Mouse (Mus musculus) intestine, postnatal 0 days (tissue): ENCODE results near the gene Zmat3. TPM values are rescaled to one million over a fixed set of nuclear protein-coding genes. Genes with fewer than 3 reads are reported as not detected.
A peak's percentile ranks its signal among the peaks of the same experiment; 100 is the strongest.

ENCODE experiments used
- ATAC-seq: fragments of 200-750 bp; cut with Nextera tagmentation; 2 replicates; pipeline ENCODE4 v1.8.0; 2017; ENCODE audit warnings: mild to moderate bottlenecking, moderate TSS enrichment, moderate library complexity
- H3K27ac ChIP-seq: fragments of 300-500 bp; sonication (generic); 2 replicates; pipeline ENCODE4 v1.5.1; 2014; ENCODE audit warnings: mild to moderate bottlenecking, low read depth, low read length, moderate library complexity
- H3K27me3 ChIP-seq: fragments of 300-500 bp; sonication (generic); replicated peaks from 2 replicates; pipeline ENCODE4 v1.6.1; 2014; ENCODE audit warnings: low read length, mixed read lengths; ENCODE audit not compliant: control insufficient read depth, insufficient read depth
- H3K36me3 ChIP-seq: fragments of 300-500 bp; sonication (generic); 2 replicates; pipeline ENCODE4 v1.6.1; 2014; ENCODE audit warnings: mild to moderate bottlenecking, moderate library complexity; ENCODE audit not compliant: control insufficient read depth, insufficient read depth
- H3K4me1 ChIP-seq: fragments of 300-500 bp; sonication (generic); replicated peaks from 2 replicates; pipeline ENCODE4 v1.6.1; 2014; ENCODE audit warnings: antibody characterized with exemption, low read length, mixed read lengths; ENCODE audit not compliant: control insufficient read depth, insufficient read depth
- H3K4me2 ChIP-seq: fragments of 300-500 bp; sonication (generic); replicated peaks from 2 replicates; pipeline ENCODE4 v1.6.1; 2014; ENCODE audit warnings: low read depth, mild to moderate bottlenecking, moderate library complexity
- H3K4me3 ChIP-seq: fragments of 300-500 bp; sonication (generic); 2 replicates; pipeline ENCODE4 v1.5.1; 2014; ENCODE audit warnings: low read depth, low read length
- H3K9ac ChIP-seq: fragments of 300-500 bp; sonication (generic); 2 replicates; pipeline ENCODE4 v1.6.1; 2014; ENCODE audit warnings: mild to moderate bottlenecking, low read depth, low read length
- H3K9me3 ChIP-seq: fragments of 300-500 bp; sonication (generic); 2 replicates; pipeline ENCODE4 v1.6.1; 2016; ENCODE audit warnings: mixed run types; ENCODE audit not compliant: control insufficient read depth
- CTCF ChIP-seq: sonication (generic); IDR thresholded peaks from 2 replicates; pipeline ENCODE4 v1.5.1; 2016; ENCODE audit warnings: low read depth, mild to moderate bottlenecking, control low read depth, antibody characterized with exemption, moderate library complexity
- WGBS: fragments of 180-500 bp; shearing (Covaris S2); extraction: QIAGEN DNeasy Blood & Tissue Kit; methylation state at CpG from one replicate; pipeline ENCODE4 v1.1.7; 2014; 5-methylcytosine and 5-hydroxymethylcytosine counted together
- polyA plus RNA-seq: library from polyadenylated mRNA; unstranded; fragments of >200 nt; fragmentation: Nextera tagmentation; extraction: Ambion mirVana; gene quantifications from 2 replicates; pipeline ENCODE4 v1.2.1, GENCODE M21; 2015

The Zmat3 gene
- polyA plus RNA-seq, 1 experiment from 2014 or later: 2.8 TPM

- peak within 1 kb of the TSS; percentile 99 for H3K27ac ChIP-seq
- H3K4me3 ChIP-seq: peak within 1 kb of the TSS; percentile 84
- no peaks in the 10 kb centered on the region for H3K27me3 ChIP-seq
- H3K9me3 ChIP-seq: no peaks in the 10 kb centered on the region
- under 1% methylated on average over 42 of the region's 65 CpGs for WGBS
- peak within 1 kb of the TSS; percentile 77 for H3K4me2 ChIP-seq
- peak within 1 kb of the TSS; percentile 97 for H3K9ac ChIP-seq
- ATAC-seq: peak; percentile 54
- H3K4me1 ChIP-seq: peaks cover 11% of the 10 kb centered on the region
- TF ChIP-seq CTCF: no peak
- H3K36me3 ChIP-seq: no peaks in the 10 kb centered on the region
Measured at GRCm38 (mm10) chr3:32397461-32398174, 31.8 kb upstream of the Zmat3 start, which contains the start of gene Pik3ca. Gene Pik3ca, plus strand, starts transcription at chr3:32397671.

GRCm38 (mm10) chr3:32396794-32397460 lies 31.1 kb upstream of the Zmat3 start:
- Histone ChIP-seq H3K36me3 (no peaks in the 10 kb centered on the region), H3K4me1 (peaks cover 11% of the 10 kb centered on the region), H3K4me3 (peak overlapping the region; percentile 84), H3K9me3 (no peaks in the 10 kb centered on the region), H3K27me3 (no peaks in the 10 kb centered on the region), H3K4me2 (peak overlapping the region; percentile 77), H3K27ac (peak overlapping the region; percentile 99), H3K9ac (peak overlapping the region; percentile 97)
- peak; percentile 98 for ATAC-seq
- peak; percentile 41 for TF ChIP-seq CTCF
- under 1% methylated on average over 38 of the region's 77 CpGs for WGBS

- H3K4me3 ChIP-seq: peak overlapping the region; percentile 84
- peaks cover 11% of the 10 kb centered on the region for H3K4me1 ChIP-seq
- WGBS: 12% methylated on average over 23 of the region's 24 CpGs
- peak; percentile 43 for TF ChIP-seq CTCF
- H3K4me2 ChIP-seq: peak overlapping the region; percentile 77
- no peaks in the 10 kb centered on the region for H3K36me3 ChIP-seq
- no peaks in the 10 kb centered on the region for H3K27me3 ChIP-seq
- H3K9me3 ChIP-seq: no peaks in the 10 kb centered on the region
- no peak for ATAC-seq
- H3K9ac ChIP-seq: peak overlapping the region; percentile 97
- H3K27ac ChIP-seq: peak overlapping the region; percentile 99
Measured at GRCm38 (mm10) chr3:32395771-32396551, 30.1 kb upstream of the Zmat3 start.

- Histone ChIP-seq H3K36me3 (no peaks in the 10 kb centered on the region), H3K9ac (no peak overlapping the region), H3K27me3 (no peaks in the 10 kb centered on the region), H3K9me3 (no peaks in the 10 kb centered on the region), H3K4me1 (peaks cover 3% of the 10 kb centered on the region; the same call in 1 of the 2 replicates), H3K27ac (no peak overlapping the region), H3K4me2 (no peak overlapping the region), H3K4me3 (no peak overlapping the region)
- ATAC-seq: no peak
- TF ChIP-seq CTCF: no peak
- WGBS: 81% methylated on average over 8 of the region's 8 CpGs
Measured at GRCm38 (mm10) chr3:32393986-32394385, 28.2 kb upstream of the Zmat3 start.

GRCm38 (mm10) chr3:32392841-32393240 lies 27.0 kb upstream of the Zmat3 start:
- no peak for ATAC-seq
- Histone ChIP-seq H3K4me1 (no peaks in the 10 kb centered on the region), H3K27ac (no peak overlapping the region), H3K27me3 (no peaks in the 10 kb centered on the region), H3K9me3 (no peaks in the 10 kb centered on the region), H3K36me3 (no peaks in the 10 kb centered on the region), H3K4me2 (no peak overlapping the region), H3K4me3 (no peak overlapping the region), H3K9ac (no peak overlapping the region)
- WGBS: 85% methylated on average over 4 of the region's 4 CpGs
- no peak for TF ChIP-seq CTCF

GRCm38 (mm10) chr3:32381556-32381955 lies 15.7 kb upstream of the Zmat3 start:
- no peak overlapping the region for H3K4me2 ChIP-seq
- H3K9me3 ChIP-seq: no peaks in the 10 kb centered on the region
- H3K4me3 ChIP-seq: no peak overlapping the region
- no peaks in the 10 kb centered on the region for H3K27me3 ChIP-seq
- H3K36me3 ChIP-seq: no peaks in the 10 kb centered on the region
- H3K4me1 ChIP-seq: no peaks in the 10 kb centered on the region
- no peak overlapping the region for H3K27ac ChIP-seq
- TF ChIP-seq CTCF: no peak
- no peak for ATAC-seq
- whole genome bisulfite sequencing: 51% methylated on average over 3 of the region's 3 CpGs
- H3K9ac ChIP-seq: no peak overlapping the region
